Mouse (Mus musculus) midbrain, embryonic 15.5 days (tissue): ENCODE data around the gene Ace. TPM values are rescaled to one million over a fixed set of nuclear protein-coding genes. Genes with fewer than 3 reads are reported as not detected.

Experiments used
- ATAC-seq: fragments of 200-750 bp; cut with Nextera tagmentation; replicated peaks from 2 replicates; pipeline ENCODE4 v1.8.0; 2017; ENCODE audit warnings: moderate TSS enrichment
- H3K27ac ChIP-seq: fragments of 300-500 bp; sonication (generic); 2 replicates; pipeline ENCODE4 v1.5.1; 2015; ENCODE audit warnings: mild to moderate bottlenecking, inconsistent platforms
- H3K27me3 ChIP-seq: fragments of 300-500 bp; sonication (generic); replicated peaks from 2 replicates; pipeline ENCODE4 v1.6.1; 2015; ENCODE audit warnings: inconsistent platforms
- H3K36me3 ChIP-seq: fragments of 300-500 bp; sonication (generic); replicated peaks from 2 replicates; pipeline ENCODE4 v1.6.1; 2015; ENCODE audit warnings: inconsistent platforms
- H3K4me1 ChIP-seq: fragments of 300-500 bp; sonication (generic); 2 replicates; pipeline ENCODE4 v1.6.1; 2015; ENCODE audit warnings: inconsistent platforms
- H3K4me2 ChIP-seq: fragments of 300-500 bp; sonication (generic); 2 replicates; pipeline ENCODE4 v1.6.1; 2015; ENCODE audit warnings: inconsistent platforms, mild to moderate bottlenecking, moderate library complexity
- H3K4me3 ChIP-seq: fragments of 300-500 bp; sonication (generic); 2 replicates; pipeline ENCODE4 v1.5.1; 2015; ENCODE audit warnings: mild to moderate bottlenecking, inconsistent platforms
- H3K9ac ChIP-seq: fragments of 300-500 bp; sonication (generic); 2 replicates; pipeline ENCODE4 v1.6.1; 2015; ENCODE audit warnings: mild to moderate bottlenecking, inconsistent platforms
- H3K9me3 ChIP-seq: fragments of 300-500 bp; sonication (generic); 2 replicates; pipeline ENCODE4 v1.6.1; 2016; ENCODE audit warnings: inconsistent platforms
- WGBS: fragments of 180-500 bp; shearing (Covaris S2); methylation state at CpG from one replicate; pipeline ENCODE4 v1.1.7; 2015; ENCODE audit warnings: mixed read lengths; 5-methylcytosine and 5-hydroxymethylcytosine counted together
- polyA plus RNA-seq: library from polyadenylated mRNA; unstranded; fragments of >200 nt; fragmentation: Nextera tagmentation; extraction: Ambion mirVana; gene quantifications from 2 replicates; pipeline ENCODE4 v1.2.1, GENCODE M21; 2015

Ace gene
- polyA plus RNA-seq: 6.1 and 6.5 TPM in 2 replicates

DNA sequence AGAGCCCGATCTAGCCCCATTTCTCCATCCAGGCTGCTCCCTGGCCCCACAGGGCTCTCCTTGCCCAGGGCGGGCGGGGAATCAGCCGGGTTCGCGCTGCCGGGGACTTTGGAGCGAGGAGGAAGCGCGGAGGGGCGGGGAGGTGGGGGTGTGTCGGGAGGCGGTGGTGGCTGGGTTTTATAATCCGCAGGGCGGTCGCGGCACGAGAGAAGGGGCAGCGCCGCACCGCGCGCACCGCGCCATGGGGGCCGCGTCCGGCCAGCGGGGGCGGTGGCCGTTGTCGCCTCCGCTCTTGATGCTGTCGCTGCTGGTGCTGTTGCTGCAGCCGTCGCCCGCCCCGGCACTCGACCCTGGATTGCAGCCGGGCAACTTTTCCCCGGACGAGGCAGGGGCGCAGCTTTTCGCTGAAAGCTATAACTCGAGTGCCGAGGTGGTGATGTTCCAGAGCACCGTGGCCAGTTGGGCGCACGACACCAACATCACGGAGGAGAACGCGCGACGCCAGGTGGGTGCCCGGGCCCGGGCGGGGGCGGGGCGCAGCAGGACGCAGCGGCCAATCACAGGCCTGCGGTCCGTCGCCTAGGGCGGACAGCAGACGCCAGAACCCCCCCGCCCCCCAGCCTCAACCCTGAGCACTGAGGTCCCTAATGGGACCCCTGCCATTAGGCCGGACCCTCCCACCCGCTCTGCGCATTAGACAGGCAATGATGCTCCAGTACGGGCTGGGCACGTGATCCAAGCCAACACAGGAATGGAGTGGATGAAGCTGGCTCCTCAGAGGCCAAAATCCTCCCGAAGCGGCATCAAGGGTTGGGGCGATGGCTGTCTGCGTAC, at the start of gene Ace:
TSS of gene Ace (plus strand) at position 205 of the 834 bp plus-strand sequence.
- WGBS: under 1% methylated on average over 76 of the region's 76 CpGs

DNA sequence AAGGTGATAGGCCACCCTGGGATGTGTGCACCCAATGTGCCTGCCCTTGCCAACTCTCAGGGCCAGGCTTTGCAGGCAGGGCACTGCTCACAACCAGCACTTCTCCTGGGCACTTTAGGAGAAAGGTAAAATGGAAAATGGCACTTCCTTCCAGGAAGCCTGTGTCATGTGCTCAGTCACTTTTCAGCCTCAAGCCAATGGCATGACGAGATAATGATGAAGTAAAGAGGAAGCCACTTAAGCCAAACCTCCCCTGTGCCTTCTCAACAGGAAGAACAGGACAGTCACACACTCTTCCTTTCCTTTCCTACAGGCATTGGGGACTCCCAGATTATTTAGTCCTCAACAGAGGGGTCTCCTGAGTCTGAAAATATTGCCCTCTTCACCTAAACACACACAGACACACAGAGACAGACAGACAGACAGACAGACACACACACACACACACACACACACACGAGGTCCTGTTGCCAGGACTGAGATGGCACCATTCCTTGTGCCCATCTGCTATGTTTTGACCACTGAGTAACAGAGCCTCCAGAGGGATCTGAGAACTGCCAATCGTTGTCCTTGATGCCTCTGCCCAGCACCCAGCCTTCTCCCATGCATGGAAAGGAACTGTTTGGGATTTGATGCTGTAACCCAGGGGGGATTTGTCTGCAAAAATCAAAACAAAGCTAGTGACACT, 47.5 kb upstream of the Ace start:
- no peak overlapping the region for H3K4me3 ChIP-seq
- H3K36me3 ChIP-seq: peaks cover 37% of the 10 kb centered on the region
- H3K9ac ChIP-seq: no peak overlapping the region
- H3K27ac ChIP-seq: no peak overlapping the region
- WGBS: 77% methylated on average over 3 of the region's 3 CpGs
- no peaks in the 10 kb centered on the region for H3K4me1 ChIP-seq
- H3K27me3 ChIP-seq: no peaks in the 10 kb centered on the region
- H3K4me2 ChIP-seq: no peak overlapping the region
- no peak for ATAC-seq
- H3K9me3 ChIP-seq: no peaks in the 10 kb centered on the region

More for the DNA sequence above, at the start of gene Ace:
- Histone ChIP-seq H3K9ac (peak within 1 kb of the TSS; percentile 61), H3K4me3 (peak within 1 kb of the TSS; percentile 66), H3K27me3 (peaks cover 12% of the 10 kb centered on the region), H3K27ac (peak within 1 kb of the TSS; percentile 51; the same call in 1 of the 2 replicates), H3K36me3 (no peaks in the 10 kb centered on the region), H3K4me2 (peak within 1 kb of the TSS; percentile 96), H3K4me1 (peaks cover 15% of the 10 kb centered on the region), H3K9me3 (no peaks in the 10 kb centered on the region)
- ATAC-seq: peak; percentile 85

DNA sequence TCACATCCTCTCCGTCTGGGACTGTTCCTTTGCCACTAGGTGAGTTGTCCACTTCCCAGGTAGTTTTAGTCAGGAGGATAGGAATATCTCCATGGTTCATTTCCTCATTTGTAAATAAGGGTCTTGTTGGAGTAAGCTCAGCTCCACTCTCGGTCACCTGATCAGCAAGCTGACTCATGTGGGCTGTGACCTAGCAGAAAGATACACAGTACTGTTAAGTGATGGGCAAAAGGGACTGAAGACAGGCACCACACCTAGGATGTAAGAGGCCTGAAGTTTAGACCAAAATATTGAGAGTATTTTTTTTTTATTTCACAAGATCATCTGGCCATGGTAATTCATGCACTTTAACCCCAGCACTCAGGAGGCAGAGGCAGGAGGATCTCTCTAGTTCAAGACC, 46.9 kb upstream of the Ace start:
- Histone ChIP-seq H3K27ac (no peak overlapping the region), H3K4me2 (no peak overlapping the region), H3K36me3 (peaks cover 37% of the 10 kb centered on the region), H3K4me3 (no peak overlapping the region), H3K9me3 (no peaks in the 10 kb centered on the region), H3K9ac (no peak overlapping the region), H3K4me1 (no peaks in the 10 kb centered on the region), H3K27me3 (no peaks in the 10 kb centered on the region)
- 90% methylated on average over 2 of the region's 2 CpGs for WGBS
- no peak for ATAC-seq

DNA sequence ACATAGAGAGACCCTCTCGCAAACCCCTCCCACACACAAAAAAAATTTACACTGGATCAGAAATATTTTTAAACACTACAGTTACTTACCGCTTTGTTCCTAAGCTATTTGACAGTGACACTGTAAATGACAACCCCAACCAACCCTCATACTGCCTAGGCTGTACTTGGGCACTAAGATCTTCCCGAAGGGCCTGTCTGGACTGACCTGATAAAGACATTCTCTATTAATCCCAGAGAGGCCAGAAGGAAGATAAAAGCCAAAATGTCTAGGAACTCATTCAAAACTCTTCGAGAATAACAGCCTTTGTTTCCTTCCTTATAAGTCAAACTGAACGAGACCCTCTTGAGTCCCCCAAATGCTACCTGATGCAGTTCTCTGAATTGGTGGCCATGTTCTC, 46.5 kb upstream of the Ace start:
- H3K4me1 ChIP-seq: no peaks in the 10 kb centered on the region
- no peak for ATAC-seq
- H3K9ac ChIP-seq: no peak overlapping the region
- no peak overlapping the region for H3K27ac ChIP-seq
- no peaks in the 10 kb centered on the region for H3K27me3 ChIP-seq
- WGBS: 89% methylated on average over 5 of the region's 5 CpGs
- no peaks in the 10 kb centered on the region for H3K9me3 ChIP-seq
- peaks cover 34% of the 10 kb centered on the region for H3K36me3 ChIP-seq
- no peak overlapping the region for H3K4me3 ChIP-seq
- H3K4me2 ChIP-seq: no peak overlapping the region

DNA sequence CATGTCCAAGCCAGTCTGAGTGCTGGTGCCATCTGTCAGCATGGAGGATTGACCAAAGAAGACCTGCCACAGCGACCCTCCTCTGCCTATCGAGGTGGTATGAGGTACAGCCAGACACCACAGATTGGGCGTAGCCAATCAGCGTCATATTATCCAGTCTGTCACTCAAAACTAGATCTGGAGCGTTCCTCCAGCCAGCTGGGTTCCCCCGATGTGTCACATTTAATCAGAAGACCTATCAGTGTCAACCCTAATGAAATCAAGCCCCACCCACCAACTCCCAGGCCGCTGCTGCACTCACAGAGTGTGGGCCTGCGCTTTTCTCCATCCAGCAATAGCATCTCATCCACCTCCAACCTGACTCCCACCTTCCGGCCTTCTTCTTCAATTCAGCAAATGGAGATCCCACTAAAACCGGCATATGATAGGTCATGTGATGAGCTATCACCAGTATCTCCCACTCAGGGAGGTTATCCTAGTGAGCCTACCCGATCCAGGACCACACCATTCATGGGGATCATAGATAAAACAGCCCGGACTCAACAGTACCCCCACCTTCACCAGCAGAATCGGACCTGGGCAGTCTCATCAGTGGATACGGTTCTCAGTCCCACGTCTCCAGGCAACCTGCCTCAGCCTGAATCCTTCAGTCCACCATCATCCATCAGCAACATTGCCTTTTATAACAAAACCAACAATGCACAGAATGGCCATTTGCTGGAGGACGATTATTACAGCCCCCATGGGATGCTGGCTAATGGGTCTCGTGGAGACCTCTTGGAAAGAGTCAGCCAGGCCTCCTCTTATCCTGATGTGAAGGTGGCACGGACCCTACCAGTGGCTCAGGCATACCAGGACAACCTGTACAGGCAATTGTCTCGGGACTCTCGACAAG, 44.7 kb upstream of the Ace start:
- WGBS: 86% methylated on average over 20 of the region's 20 CpGs
- no peak overlapping the region for H3K9ac ChIP-seq
- peaks cover 31% of the 10 kb centered on the region for H3K36me3 ChIP-seq
- H3K4me1 ChIP-seq: peaks cover 2% of the 10 kb centered on the region; the same call in 1 of the 2 replicates
- H3K9me3 ChIP-seq: no peaks in the 10 kb centered on the region
- ATAC-seq: no peak
- H3K4me3 ChIP-seq: no peak overlapping the region
- no peak overlapping the region for H3K4me2 ChIP-seq
- H3K27ac ChIP-seq: no peak overlapping the region
- no peaks in the 10 kb centered on the region for H3K27me3 ChIP-seq

DNA sequence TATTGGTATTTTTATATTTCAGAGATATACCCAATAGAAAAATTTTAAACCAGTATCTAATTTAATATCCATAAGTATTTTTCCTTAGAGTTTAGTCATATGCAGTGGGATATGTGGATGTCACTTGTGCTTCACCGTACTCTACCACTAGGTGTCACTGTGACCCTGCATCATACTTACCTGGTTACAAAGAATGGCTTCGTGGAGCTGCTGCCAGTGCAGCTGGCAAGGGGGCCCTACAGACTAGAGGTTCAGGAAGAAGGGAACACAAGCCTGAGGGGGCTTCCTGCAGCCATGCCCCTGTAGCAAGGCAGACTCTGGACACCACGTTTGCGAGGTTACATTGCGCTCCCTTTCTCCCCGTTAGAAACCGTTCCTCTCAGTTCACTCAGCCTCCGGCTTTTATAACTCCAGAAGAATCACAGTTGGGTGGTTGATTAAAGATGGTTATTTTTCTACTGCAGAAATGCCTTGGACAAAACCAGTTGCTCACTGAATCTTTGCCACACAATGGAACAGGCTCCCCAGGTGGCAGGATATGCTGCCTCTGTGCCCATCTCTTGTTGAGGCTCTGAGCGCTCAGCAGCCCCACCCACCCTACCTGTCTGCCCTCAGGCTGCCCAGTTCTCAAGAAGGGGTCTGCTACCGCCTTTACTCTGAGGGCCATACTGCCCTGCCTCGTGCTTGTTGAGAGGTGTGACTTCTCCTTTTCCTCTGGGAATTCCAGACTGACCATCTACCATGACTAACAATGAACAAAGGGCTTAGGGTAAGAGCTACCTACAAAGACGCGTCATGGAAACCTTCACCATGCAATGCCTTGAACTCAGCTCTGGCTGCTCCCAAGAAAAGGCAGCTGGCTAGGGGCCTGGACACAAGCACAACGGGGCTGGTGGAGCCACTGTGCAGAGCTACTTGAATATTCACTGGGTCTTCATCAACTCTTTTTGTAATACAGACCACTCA, 40.4 kb upstream of the Ace start:
- H3K36me3 ChIP-seq: peaks cover 12% of the 10 kb centered on the region
- 0 out of 2 replicates have a peak overlapping the region, but pooled peaks have one; percentile 13 for H3K27ac ChIP-seq
- no peaks in the 10 kb centered on the region for H3K27me3 ChIP-seq
- no peak overlapping the region for H3K9ac ChIP-seq
- 53% methylated on average over 14 of the region's 14 CpGs for WGBS
- H3K4me1 ChIP-seq: peaks cover 2% of the 10 kb centered on the region; the same call in 1 of the 2 replicates
- peak; percentile 77 for ATAC-seq
- no peak overlapping the region for H3K4me3 ChIP-seq
- H3K4me2 ChIP-seq: no peak overlapping the region
- no peaks in the 10 kb centered on the region for H3K9me3 ChIP-seq

DNA sequence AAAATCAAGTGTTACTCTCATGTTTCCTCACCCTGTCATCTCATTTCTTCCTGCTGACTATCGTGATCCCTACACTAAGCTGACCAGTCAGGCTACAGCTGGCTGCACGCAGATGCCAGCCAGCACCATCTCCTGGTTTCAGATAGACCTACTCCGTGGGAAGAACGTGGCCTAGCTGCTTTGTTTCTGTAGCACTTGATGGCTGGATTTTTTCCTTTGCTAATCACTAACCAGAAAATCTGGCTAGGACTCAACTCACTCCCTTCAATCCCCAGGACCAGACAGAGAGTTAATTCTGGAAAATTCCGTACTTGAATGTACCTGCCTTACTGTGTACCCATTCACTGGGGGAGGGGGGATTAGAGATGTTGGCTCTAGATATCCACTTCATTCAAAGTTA, 39.6 kb upstream of the Ace start:
- Histone ChIP-seq H3K4me3 (no peak overlapping the region), H3K36me3 (peaks cover 4% of the 10 kb centered on the region), H3K27me3 (no peaks in the 10 kb centered on the region), H3K4me2 (no peak overlapping the region), H3K4me1 (peaks cover 2% of the 10 kb centered on the region; the same call in 1 of the 2 replicates), H3K27ac (no peak overlapping the region), H3K9ac (no peak overlapping the region), H3K9me3 (no peaks in the 10 kb centered on the region)
- no peak for ATAC-seq
- 68% methylated on average over 5 of the region's 5 CpGs for WGBS

DNA sequence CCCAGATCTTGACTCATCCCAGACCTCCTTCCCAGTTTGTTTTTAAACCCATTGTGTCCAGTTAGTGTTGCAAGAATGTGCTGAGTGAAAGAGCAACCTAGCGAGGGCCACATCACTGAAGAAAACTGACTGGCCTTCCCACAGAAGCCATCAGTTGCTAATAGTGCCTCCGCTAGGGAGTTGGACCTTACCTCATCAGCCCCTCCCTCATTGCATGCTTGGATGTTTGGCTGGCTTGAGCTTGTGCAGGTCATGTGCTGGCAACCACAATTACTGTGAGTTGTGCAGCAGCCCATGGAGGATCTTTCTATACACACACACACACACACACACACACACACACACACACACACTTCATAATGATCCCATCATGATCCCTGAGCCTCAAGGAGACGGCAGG, 36.4 kb upstream of the Ace start:
- Histone ChIP-seq H3K36me3 (no peaks in the 10 kb centered on the region), H3K4me3 (no peak overlapping the region), H3K4me2 (no peak overlapping the region), H3K9ac (no peak overlapping the region), H3K27ac (no peak overlapping the region), H3K27me3 (no peaks in the 10 kb centered on the region), H3K9me3 (no peaks in the 10 kb centered on the region), H3K4me1 (peaks cover 5% of the 10 kb centered on the region; the same call in 1 of the 2 replicates)
- WGBS: 85% methylated on average over 3 of the region's 3 CpGs
- no peak for ATAC-seq

DNA sequence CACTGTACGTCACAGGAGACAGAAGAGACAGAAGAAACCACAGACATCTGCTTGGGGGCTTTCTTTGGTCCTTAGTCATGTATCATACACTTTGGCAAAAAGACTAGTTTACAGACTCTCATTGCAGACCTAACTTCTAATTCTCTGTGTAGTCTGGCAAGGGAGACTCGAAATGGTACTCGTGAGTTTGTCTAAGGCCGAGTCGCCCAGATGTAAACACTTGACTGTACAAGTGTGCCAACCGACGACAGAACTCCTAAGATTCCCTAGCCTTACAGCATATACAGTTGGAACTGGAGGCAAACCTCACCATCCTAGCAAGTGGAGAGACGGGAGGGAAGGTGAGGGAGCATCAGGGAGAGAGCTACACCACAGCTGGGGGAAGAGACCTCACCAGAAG, 34.0 kb upstream of the Ace start:
- no peaks in the 10 kb centered on the region for H3K27me3 ChIP-seq
- no peak overlapping the region for H3K27ac ChIP-seq
- 90% methylated on average over 8 of the region's 8 CpGs for WGBS
- ATAC-seq: no peak
- H3K9me3 ChIP-seq: no peaks in the 10 kb centered on the region
- peaks cover 4% of the 10 kb centered on the region; the same call in 1 of the 2 replicates for H3K4me1 ChIP-seq
- H3K4me3 ChIP-seq: no peak overlapping the region
- H3K9ac ChIP-seq: no peak overlapping the region
- no peak overlapping the region for H3K4me2 ChIP-seq
- no peaks in the 10 kb centered on the region for H3K36me3 ChIP-seq

DNA sequence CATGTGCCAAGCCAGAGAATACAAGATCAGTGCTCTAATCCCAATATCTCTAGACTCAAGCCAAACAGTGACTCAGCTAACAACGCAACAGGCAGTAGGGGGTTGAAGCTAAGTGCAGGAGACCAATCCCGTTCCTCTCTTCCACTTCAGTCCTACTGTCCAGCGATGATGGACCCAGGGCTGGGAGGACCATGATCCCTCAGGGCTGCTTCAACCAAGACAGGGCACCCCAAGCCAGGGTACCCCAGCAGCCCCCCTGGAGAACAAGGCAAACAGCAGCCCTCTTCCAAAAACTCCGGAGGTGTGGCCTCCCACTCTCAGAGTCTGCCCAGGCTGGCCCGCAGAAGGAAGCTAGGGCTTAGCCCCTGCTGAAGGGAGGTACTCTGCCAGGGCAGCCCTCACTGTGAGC, 33.4 kb upstream of the Ace start:
- H3K9me3 ChIP-seq: no peaks in the 10 kb centered on the region
- H3K4me1 ChIP-seq: peaks cover 5% of the 10 kb centered on the region; the same call in 1 of the 2 replicates
- H3K9ac ChIP-seq: no peak overlapping the region
- ATAC-seq: no peak
- no peaks in the 10 kb centered on the region for H3K36me3 ChIP-seq
- no peak overlapping the region for H3K4me2 ChIP-seq
- H3K27me3 ChIP-seq: no peaks in the 10 kb centered on the region
- WGBS: 81% methylated on average over 5 of the region's 5 CpGs
- H3K4me3 ChIP-seq: no peak overlapping the region
- H3K27ac ChIP-seq: no peak overlapping the region

DNA sequence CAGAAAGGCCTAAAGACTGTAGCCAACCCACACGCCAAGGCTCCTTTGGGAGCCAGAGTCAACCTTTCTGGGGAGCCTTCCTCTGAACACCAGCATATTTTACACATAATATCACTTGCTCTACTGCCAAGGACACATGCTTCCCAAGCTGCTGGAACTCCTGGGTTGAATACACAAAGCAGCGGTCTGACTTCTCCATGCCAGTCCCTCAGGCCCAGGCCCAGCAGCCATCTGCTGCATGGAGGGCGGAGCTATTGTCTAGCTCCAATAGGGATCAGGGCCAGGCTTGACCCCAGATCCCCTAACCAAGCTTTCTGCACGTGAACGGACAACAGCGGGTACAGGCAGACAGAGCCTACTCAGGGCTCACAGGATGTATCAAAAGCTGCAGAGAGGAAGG, 32.9 kb upstream of the Ace start:
- H3K9ac ChIP-seq: no peak overlapping the region
- WGBS: 31% methylated on average over 6 of the region's 6 CpGs
- H3K4me1 ChIP-seq: peaks cover 5% of the 10 kb centered on the region; the same call in 1 of the 2 replicates

More for the DNA sequence above, 32.9 kb upstream of the Ace start:
- Histone ChIP-seq H3K36me3 (no peaks in the 10 kb centered on the region), H3K4me2 (no peak overlapping the region), H3K27ac (no peak overlapping the region), H3K9me3 (no peaks in the 10 kb centered on the region), H3K27me3 (no peaks in the 10 kb centered on the region), H3K4me3 (no peak overlapping the region)
- no peak for ATAC-seq
